Mouse (Mus musculus) natural killer cell, adult 2 months (primary cell): ENCODE results near the gene Vars.
"Not testable (repeated sequence)": the region's sequence is repeated elsewhere in the genome, so short reads cannot be mapped to it uniquely, and the experiment has no call there.

Experiments used
- DNase-seq, 2 experiments: peaks; one replicate each; pipeline ENCODE4 v3.0.0; 2022; ENCODE audit warnings: low spot score in 2 of 2

The Vars gene

DNA sequence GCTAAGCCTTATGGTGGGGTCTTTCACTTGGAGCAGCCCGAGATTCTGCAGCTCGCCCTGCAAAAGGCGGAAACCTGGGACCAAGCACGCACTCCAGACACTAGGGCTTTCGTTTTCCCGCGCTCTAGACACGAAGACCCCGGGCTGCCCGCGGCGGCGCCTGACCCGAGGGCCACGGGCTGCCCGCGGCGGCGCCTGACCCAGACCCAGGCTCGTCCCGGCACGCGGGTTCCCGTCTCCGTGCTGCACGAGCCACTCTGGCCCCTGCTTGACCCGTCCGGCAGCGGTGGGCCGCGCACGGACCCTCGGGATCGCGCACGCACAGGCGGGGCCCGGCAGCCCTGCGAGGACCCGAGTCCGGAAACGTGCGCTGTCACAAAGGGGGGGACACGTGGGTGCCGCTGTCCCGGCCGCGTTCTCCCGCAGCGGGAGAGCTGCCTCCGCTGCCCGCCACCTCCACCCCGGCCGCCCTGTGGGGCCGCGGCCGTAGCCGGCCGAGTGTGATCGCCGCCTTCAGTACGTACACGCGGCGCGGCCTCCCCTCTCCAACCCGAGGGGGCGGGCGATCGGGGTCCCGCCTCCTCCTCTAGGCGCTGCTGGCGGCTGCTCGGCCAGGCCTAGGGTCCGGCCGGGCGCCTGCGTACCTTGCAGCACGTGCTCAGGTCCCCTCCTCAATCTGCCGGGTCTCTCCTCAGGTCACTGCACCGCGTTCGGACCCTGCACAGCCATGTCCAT lies at the start of gene Vars:
TSS of gene Vars (plus strand) at position 271 of the 735 bp plus-strand sequence.
- DNase-seq = peak; percentile 85 to 86

DNA sequence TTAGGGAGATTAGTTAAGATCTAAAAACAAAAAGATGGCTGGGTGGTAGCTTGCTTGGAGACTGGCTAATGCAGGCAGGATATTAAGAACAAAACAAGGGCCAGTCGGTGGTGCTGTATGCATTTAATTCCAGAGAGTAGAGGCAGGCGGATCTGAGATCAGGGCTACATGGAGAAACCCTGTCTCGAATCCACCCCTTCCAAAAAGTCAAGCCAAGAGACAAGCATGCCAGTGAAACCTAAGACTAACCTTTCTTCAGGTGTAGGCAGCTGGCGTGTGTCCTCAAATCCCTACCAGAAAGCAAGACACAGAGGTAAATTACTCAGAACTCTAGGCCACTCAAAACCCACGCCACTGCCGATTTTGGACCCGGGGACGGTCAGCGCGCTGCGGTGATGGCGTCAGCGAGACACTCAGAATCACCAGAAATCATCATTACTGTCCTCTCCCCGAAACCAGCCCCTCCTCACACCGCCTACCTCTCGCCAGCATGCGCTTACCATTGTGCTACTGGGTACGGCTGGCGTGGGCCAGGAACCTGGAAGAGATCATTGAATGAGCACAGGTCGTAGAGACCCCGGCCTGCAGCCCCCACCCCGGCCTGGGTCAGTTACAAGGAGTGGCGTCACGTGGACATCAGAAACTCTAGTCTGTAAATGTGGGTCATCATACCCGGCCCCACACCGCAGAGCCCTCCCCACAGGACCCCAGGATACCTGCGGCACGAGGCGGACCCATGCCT lies 49.0 kb upstream of the Vars start:
- DNase-seq = no peak

DNA sequence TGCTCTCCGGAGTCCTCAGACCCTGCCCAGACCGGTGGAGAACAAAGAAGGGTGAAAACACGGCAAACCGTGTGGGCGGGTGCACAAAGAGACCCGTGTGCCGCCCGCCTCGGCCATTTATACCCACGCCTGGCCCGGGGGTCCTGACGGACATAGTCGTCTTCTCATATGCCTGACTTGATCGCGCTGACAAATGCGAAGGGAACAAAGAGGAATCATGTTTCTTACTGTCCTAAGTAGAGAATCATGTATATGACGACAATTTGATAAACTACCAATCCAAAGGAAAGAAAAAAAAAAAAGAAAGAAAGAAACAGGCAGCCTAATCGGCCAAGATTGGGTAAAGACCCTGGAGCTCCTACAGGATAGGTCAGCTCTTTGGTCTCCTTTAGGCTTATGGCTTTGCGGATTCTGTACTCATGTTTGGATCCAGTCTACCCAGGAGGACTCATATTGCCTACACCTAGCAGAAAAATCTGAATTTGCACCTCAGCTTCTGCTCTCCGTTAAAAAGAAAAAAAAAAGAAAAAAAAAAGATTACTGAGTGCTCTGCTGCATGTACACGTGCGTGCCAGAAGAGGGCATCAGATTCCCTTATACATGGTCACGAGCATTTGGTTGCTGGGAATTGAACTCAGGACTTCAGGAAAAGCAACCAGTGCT lies 48.3 kb upstream of the Vars start:
- DNase-seq = peak; percentile 80 to 82

DNA sequence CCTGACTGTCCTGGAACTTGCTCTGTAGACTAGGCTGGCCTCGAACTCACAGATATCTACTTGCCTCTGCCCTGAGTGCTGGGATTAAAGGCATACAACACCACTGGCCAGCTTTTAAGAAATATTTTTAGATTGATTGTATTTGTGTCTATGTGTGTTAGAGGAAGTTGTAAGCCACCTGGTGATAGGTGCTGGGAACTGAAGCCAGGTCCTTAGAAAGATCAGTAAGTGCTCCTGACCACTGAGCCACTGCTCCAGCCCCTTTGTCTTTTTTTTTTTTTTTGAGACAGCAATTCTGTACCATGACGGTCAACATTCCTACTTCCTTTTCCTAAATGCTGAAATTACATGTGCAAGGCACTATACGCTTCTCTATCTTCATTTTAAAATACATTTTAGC lies 47.5 kb upstream of the Vars start:
- no peak for DNase-seq

DNA sequence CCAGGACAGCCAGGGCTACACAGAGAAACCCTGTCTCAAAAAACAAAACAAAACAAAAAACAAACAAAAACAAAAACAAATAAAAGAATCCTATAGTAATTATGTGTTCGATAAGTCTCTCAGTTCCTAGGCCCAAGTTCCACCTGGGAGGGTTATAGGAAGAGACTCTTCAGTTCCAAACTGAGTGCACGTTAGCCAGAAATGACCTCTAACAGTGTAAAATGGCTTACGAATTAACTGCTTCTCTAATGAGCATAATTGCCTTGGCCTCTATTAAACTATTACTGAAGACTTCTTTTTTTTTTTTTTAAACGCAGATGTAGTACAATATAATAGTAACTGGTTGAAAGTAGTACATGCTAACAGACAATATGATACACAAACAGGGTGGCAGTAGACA lies 46.9 kb upstream of the Vars start:
- no peak for DNase-seq

DNA sequence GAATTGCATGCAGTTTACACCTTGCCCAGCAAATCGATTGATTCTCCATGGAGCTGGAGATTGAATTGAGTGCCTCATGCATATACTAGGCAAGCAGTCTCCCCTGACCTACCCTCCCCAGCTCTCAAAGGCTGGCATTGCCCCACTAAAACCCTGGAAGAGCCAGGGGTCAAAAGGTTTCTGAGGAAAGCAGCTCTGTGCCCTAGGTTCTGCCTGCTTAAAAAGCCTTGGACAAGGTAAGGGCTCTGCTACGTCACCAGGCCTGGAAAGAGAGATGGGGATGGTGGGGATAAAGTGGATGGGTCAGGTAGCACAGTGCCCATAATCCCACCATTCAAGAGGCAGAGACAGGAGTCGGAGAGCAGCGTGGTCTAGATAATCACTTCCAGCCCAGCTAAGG lies 46.0 kb upstream of the Vars start:
- DNase-seq = no peak

DNA sequence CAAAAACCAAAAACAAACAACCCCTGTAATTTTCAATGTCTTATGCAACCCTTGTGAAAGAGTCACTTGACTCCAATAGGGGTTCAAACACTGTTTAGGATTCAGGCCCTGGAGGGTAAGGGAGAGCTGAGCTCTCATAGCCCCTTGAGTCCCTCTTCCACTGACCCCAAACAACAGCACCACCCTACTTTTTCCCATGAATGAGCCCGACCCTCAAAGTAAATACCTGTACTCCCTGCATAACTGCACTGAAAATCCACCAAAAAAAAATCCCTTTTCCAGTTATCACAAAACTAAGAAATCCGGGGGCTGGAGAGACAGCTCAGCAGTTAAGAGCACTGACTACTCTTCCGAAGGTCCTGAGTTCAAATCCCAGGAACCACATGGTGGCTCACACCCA lies 44.9 kb upstream of the Vars start:
- DNase-seq = no peak

DNA sequence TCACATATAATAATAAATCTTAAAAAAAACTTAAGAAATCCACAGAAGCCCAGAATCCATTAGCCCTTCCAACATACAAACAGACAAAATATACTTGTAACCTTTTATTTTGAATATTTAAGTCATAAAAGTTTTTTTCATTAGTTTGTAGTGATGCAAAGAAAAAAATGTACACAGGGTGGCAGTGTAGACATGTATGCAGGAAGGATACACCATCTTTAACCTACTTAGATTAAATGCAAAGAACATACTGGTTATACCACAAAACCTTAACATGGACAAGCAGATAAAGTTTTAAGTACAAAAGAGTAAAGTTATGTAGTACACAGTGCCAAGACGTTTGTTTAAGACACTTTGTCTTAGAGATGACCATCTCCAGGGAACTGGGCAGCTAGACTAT lies 44.4 kb upstream of the Vars start:
- no peak for DNase-seq

DNA sequence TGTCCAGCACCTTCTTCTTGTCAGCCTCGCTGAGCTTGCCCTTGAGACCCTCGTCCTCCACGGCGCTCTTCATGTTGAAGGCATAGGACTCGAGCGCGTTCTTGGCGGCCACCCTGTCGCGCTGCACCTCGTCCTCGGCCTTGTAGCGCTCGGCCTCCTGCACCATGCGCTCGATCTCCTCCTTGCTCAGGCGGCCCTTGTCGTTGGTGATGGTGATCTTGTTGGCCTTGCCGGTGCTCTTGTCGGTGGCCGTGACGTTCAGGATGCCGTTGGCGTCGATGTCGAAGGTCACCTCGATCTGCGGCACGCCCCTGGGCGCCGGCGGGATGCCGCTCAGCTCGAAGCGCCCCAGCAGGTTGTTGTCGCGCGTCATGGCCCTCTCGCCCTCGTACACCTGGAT lies 43.5 kb upstream of the Vars start:
- not testable (repeated sequence) for DNase-seq

DNA sequence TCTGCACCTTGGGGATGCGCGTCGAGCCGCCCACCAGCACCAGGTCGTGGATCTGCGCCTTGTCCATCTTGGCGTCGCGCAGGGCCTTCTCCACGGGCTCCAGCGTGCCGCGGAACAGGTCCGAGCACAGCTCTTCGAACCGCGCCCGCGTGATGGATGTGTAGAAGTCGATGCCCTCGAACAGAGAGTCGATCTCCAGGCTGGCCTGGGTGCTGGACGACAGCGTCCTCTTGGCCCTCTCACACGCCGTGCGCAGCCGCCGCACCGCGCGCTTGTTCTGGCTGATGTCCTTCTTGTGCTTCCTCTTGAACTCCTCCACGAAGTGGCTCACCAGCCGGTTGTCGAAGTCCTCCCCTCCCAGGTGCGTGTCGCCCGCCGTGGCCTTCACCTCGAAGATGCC lies 42.8 kb upstream of the Vars start:
- not testable (repeated sequence) for DNase-seq

DNA sequence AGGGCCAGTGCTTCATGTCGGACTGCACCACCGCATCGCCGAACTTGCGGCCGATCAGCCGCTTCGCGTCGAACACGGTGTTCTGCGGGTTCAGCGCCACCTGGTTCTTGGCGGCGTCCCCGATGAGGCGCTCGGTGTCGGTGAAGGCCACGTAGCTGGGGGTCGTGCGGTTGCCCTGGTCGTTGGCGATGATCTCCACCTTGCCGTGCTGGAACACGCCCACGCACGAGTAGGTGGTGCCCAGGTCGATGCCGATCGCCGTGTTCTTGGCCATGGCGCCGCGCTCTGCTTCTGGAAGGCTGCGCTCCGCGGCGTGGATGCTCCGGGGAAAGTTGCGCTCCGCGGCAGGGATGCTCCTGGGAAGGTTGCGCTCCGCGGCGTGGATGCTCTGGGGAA lies 42.1 kb upstream of the Vars start:
- DNase-seq = not testable (repeated sequence)

DNA sequence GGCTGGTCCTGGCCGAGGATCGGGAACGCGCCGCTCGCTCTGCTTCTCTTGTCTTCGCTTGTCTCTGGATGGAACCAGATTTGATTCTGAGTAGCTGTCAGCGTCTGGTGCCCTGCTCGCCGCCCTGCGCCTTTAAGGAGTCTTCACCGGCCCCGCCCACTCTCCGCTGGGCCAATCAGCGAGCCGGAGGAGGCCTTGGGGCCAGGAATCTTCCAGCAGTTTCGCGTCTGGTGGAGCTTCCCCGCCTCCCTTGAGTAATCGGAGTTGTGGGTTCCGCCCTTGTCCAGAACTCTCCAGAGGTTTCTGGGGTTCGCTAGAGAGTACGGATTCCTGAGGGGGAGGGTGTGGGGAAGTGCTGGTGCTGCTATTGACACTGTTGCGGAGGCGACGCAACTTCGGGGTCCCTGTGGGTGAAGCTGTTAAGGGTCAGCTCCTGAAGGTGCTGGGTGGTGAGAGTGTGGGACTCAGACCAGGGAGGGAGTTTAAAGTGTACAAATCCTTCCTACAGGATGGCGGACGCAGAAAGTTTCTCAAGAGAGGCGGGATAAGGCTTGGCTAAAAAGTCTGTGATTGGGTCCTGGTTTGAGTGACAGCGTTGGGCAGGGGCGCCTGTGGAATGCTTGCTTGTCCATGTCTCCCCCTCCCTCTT lies 41.5 kb upstream of the Vars start, which contains the start of gene Hspa1b:
TSS of gene Hspa1b (minus strand) at position 109 of the 649 bp plus-strand sequence.
- DNase-seq = peak; percentile 57 to 62

DNA sequence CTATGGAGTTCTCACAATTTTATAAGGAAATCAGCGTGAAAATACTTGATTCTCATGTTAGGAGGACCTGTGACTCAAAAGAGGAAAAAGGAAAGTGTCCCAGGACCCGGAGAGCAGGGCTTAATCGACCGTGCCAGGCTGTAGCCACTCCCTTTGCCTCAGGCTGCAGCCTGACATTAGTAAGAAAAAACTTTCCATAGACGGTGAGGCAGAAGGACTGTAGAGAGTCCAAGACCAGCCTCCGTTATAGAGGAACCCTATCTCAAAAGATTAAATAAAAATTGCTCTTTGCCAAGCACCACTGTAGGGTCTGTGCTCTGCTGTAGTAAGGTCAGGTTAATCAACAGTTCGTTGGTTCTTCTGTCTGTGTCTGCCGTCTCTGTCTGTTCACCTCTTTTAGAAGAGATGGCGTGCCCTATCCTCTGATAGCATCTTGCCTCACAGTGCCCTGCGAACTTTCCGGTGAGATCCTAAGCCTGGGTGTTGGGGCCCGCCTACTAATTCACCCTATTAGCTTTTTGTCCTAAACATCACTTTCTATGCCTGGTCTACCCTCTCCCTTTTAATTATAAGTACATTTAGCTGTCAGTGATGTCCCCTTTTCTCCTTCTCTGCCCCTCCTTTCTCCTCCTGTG lies 40.8 kb upstream of the Vars start:
- DNase-seq = no peak

DNA sequence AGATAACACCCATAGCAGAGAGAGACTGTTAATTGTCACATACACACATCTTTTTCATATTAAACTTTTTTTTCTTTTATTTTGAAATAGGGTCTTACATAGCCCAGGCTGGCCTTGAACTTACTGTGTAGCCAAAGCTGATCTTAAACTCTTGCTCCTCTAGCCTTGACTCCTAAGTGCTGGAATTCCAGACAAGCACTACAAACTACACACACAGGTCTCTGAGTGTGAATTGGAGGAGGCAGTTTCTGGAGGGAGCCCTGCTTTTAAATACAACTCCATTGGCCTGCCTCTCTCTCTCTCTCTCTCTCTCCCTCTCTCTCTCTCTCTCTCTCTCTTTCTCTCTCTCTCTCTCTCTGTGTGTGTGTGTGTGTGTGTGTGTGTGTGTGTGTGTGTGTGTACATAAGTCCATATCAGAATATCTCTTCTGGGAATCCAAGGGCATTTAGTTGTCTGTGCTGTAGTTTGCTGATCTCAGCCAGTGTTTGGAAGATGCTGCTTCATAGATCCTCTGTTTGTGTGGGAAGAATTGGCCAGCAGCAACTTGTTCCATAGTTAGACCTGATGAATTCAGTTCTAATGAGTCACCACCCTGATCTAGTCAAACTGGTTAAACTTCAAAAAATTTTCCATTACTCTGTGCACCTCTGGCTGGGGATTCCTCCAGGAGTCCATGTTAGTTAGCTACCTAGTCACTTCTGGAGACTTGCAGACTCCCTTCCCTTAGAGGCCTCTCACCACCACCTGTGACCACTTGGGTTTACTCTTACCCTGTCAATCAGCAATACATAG lies 39.9 kb upstream of the Vars start:
- DNase-seq = no peak

DNA sequence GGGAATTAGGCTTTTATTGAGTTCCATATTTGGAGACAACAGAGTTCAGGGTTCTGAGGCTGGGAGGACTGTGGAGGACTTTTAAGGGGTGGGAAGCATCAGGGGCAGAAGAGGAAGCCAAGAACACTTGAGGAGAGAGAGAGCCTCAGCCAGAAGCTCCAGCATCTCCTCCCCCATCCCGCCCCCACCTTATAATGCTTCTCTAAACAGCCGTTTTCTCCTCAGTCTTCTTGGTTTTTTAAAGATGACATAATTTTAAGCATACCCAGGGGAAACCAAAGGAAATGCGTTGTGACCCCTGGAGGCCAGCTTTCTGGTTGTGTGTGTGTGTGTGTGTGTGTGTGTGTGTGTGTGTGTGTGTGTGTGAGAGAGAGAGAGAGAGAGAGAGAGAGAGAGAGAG lies 38.7 kb upstream of the Vars start:
- no peak for DNase-seq

DNA sequence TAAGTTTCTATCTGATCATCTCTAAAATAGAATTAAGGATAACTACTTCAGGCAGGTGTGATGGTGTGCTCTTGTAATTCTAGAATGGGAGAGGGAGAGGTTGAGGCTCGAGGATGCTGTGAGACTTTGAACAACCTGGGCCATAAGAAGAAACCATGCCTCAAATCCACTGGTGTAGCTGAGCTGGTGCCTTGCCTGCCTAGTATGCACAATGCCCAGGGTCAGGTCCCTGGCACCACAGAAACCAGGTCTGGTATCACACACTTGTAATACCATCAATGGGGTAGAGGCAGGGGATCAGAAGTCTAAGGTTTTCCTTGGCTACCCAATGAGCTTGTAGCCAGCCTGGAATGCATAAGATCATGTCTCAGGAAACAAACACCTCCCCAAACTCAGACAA lies 37.9 kb upstream of the Vars start:
- no peak for DNase-seq

DNA sequence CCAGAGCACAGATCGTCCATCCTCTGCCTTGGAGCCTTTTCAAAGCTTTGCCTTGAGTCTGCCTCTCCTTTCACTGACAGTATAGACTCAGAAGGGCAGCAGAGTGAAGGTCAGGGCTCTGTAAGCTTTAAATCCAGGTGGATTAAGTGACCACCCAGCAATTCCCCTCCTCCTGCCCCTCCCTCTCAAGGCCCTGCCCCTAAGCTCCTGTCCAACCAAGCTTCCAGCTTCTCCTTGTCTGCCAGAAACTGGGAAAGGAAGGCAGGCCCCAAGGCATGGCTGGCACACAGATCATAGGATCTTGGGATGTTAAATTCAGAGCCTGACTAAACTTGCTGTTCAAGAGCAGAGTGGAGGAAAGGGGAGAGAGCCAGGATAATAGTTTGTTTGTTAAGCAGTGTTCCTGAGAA lies 36.1 kb upstream of the Vars start:
- DNase-seq = no peak

DNA sequence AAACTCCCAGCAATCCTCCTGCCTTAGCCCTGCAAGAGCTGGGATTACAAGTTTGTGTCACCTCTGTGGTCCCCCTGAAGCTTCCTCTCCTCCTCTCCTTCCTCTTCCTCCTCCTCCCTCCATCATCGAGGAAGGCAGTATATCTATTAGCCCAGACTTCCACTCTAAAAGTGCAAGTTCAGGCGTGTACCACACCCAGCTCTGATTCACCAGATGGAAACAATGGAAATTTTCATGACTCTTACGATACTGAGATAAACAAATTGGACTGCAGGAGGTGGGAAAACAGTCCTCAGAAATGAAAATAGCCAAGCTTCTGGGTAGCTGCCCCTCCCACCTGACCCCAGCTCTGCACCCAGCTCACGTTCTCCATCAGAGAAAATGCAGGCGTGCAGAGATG lies 35.2 kb upstream of the Vars start:
- no peak for DNase-seq

DNA sequence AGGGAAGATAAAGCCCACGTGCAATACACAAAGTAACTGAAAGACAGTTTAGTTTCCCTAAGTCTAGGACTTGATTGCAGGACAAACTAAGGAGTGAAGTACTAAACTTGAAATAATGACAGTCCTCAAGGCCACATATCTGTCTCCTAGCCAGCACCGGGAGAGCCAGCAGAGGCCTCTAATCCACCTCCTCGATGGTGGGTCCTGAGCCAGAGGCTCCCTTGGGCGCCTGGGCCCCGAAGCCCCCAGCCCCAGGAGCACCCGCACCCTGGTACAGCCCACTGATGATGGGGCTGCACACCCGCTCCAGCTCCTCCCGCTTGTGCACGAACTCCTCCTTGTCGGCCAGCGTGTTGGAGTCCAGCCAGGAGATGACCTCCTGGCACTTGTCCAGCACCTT lies 31.0 kb upstream of the Vars start, which contains the start of gene Gm20481:
TSS of gene Gm20481 (plus strand) at position 91 of the 400 bp plus-strand sequence.
- DNase-seq = not testable (repeated sequence)

DNA sequence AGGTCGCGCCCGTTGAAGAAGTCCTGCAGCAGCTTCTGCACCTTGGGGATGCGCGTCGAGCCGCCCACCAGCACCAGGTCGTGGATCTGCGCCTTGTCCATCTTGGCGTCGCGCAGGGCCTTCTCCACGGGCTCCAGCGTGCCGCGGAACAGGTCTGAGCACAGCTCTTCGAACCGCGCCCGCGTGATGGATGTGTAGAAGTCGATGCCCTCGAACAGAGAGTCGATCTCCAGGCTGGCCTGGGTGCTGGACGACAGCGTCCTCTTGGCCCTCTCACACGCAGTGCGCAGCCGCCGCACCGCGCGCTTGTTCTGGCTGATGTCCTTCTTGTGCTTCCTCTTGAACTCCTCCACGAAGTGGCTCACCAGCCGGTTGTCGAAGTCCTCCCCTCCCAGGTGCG lies 29.9 kb upstream of the Vars start:
- not testable (repeated sequence) for DNase-seq

DNA sequence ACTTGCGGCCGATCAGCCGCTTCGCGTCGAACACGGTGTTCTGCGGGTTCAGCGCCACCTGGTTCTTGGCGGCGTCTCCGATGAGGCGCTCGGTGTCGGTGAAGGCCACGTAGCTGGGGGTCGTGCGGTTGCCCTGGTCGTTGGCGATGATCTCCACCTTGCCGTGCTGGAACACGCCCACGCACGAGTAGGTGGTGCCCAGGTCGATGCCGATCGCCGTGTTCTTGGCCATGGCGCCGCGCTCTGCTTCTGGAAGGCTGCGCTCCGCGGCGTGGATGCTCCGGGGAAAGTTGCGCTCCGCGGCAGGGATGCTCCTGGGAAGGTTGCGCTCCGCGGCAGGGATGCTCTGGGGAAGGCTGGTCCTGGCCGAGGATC lies 29.1 kb upstream of the Vars start:
- DNase-seq = not testable (repeated sequence)
